Mouse (Mus musculus) macrophage (primary cell): ENCODE measurements around the gene B3galnt1. TPM values are rescaled to one million over a fixed set of nuclear protein-coding genes. Genes with fewer than 3 reads are reported as not detected.
"Not testable (repeated sequence)": the region's sequence is repeated elsewhere in the genome, so short reads cannot be mapped to it uniquely, and the experiment has no call there.

Experiments used
- H3K27ac ChIP-seq: fragments of 350-480 bp; formaldehyde crosslinking; 2 replicates; pipeline ENCODE4 v1.9.0; 2021
- H3K36me3 ChIP-seq: fragments of 350-480 bp; formaldehyde crosslinking; 2 replicates; pipeline ENCODE4 v1.9.0; 2021; ENCODE audit errors: inconsistent target
- H3K4me3 ChIP-seq: fragments of 350-480 bp; formaldehyde crosslinking; 2 replicates; pipeline ENCODE4 v1.9.0; 2021; ENCODE audit errors: inconsistent target
- H3K79me2 ChIP-seq: fragments of 350-480 bp; formaldehyde crosslinking; 2 replicates; pipeline ENCODE4 v1.9.0; 2021; ENCODE audit errors: inconsistent target
- WGBS: methylation state at CpG from one replicate; pipeline ENCODE4 v1.1.7; 2026; ENCODE audit warnings: inconsistent platforms; ENCODE audit not compliant: missing documents; 5-methylcytosine and 5-hydroxymethylcytosine counted together
- polyA plus RNA-seq: library from polyadenylated mRNA; stranded (reverse); fragments of 250-400 nt; gene quantifications from 3 replicates; pipeline ENCODE4 v1.2.4, GENCODE M21; 2018; ENCODE audit warnings: inconsistent platforms

The B3galnt1 gene
- polyA plus RNA-seq, 1 experiment from 2014 or later, result 50.0 TPM

GRCm38 (mm10) chr3:69594071-69594470, 4.7 kb downstream of the B3galnt1 start:
- Histone ChIP-seq H3K79me2 (peaks cover 82% of the 10 kb centered on the region), H3K27ac (no peak overlapping the region), H3K36me3 (no peaks in the 10 kb centered on the region; the same call in 1 of the 2 replicates), H3K4me3 (no peak overlapping the region)
- 94% methylated on average over 9 of the region's 9 CpGs for WGBS

DNA sequence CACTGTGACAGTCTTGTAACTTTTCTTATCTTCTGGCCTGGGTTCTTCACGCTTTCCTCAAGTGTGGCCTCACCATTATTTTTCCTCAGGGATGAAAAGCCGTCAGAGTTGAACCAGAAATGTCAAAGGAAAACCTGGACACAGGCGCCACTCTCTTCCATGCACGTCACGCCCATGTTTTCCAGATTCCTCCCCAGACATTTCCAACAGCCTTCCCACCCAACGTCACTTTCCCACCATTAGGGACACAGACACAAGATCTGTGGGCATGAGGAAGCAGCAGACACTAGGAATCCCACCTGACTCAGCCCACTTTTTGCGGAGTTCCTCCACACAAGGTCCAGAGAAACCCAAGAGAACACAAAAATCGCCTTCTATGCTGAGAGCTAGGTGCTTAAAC, 5.3 kb downstream of the B3galnt1 start:
- no peaks in the 10 kb centered on the region; the same call in 1 of the 2 replicates for H3K36me3 ChIP-seq
- no peak overlapping the region for H3K27ac ChIP-seq
- 94% methylated on average over 8 of the region's 8 CpGs for WGBS
- H3K4me3 ChIP-seq, result no peak overlapping the region
- H3K79me2 ChIP-seq, result peaks cover 82% of the 10 kb centered on the region

DNA sequence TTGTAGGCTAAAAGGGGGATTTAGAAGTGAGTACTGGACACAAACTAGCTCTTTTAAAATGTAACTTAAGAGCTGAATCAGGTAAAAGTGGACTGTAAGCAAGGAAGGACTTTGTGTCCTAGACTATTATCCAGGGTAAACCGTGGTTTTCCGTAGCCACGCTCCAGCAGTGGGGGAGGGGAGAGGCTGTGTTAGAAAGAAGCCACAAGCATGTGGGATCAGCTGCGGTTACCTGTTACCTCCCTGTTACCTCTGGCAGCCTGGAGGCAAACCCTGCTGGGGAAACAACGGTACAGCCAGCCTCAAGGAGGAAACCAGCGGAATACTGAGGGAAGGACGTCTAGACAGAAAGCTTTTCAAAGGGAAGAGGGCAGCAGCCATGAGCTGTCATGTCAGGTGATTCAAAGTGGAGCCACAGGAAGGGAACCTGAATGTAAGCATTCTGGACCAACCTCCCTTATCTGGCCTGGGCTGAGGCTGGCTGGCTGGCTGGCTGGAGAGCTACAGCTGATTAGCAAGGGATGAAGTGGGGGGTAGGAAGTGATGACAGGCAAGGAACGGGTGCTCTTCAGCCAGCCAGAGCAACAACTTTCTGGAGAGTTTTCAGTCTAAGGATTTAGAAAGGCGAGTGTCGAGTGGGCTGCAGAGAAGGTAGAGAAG, 10.5 kb downstream of the B3galnt1 start:
- no peaks in the 10 kb centered on the region; the same call in 1 of the 2 replicates for H3K36me3 ChIP-seq
- 65% methylated on average over 10 of the region's 10 CpGs for WGBS
- H3K4me3 ChIP-seq, result no peak overlapping the region
- H3K79me2 ChIP-seq, result peaks cover 40% of the 10 kb centered on the region; the same call in 1 of the 2 replicates
- H3K27ac ChIP-seq, result no peak overlapping the region

- no peak overlapping the region for H3K27ac ChIP-seq
- peaks cover 7% of the 10 kb centered on the region; the same call in 1 of the 2 replicates for H3K79me2 ChIP-seq
- H3K4me3 ChIP-seq, result no peak overlapping the region
- 100% methylated on average over 1 of the region's 1 CpGs for WGBS
- no peaks in the 10 kb centered on the region; the same call in 1 of the 2 replicates for H3K36me3 ChIP-seq
Measured at GRCm38 (mm10) chr3:69583798-69584197, 15.0 kb downstream of the B3galnt1 start.

DNA sequence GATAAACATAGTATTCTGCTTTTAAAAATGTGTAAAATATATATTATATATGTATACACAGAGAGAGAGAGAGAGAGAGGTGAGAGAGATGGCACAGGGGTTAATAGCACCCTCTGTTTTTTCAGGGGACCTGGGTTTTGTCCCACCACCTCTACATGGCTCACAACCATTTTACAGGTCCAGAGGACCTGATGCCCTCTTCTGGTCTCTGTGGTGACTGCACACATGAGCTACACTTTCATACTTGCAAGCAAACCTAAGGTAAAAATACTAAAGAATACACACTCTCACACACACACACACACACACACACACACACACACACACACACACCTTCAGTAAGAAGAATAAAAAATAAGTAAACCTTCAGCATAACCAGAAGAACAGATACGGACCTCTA, 20.0 kb downstream of the B3galnt1 start:
- Histone ChIP-seq H3K36me3 (peaks cover 19% of the 10 kb centered on the region; the same call in 1 of the 2 replicates), H3K4me3 (no peak overlapping the region), H3K79me2 (no peaks in the 10 kb centered on the region), H3K27ac (no peak overlapping the region)
- 80% methylated on average over 1 of the region's 1 CpGs for WGBS

DNA sequence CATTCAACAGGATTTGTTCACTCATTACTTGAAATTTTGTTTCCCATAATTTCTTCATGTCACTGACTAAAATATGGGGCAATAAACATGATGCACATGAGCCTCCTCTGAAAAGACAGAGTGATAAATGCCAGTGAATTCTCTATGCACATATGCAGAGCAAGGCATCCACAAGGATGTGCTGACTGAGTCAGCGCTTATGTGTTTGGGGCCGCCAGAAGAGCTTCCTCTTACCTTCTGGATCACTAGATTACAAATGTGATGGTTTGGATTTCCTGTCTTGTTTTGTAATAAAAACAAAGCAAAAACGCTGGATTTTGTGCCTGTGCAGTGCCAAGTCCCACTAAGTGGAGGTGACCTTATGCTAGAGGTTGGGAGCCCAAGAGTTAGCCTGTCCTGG, 22.0 kb downstream of the B3galnt1 start:
- no peak overlapping the region for H3K4me3 ChIP-seq
- no peaks in the 10 kb centered on the region for H3K79me2 ChIP-seq
- H3K36me3 ChIP-seq, result peaks cover 19% of the 10 kb centered on the region; the same call in 1 of the 2 replicates
- H3K27ac ChIP-seq, result no peak overlapping the region
- WGBS, result 27% methylated on average over 3 of the region's 3 CpGs

DNA sequence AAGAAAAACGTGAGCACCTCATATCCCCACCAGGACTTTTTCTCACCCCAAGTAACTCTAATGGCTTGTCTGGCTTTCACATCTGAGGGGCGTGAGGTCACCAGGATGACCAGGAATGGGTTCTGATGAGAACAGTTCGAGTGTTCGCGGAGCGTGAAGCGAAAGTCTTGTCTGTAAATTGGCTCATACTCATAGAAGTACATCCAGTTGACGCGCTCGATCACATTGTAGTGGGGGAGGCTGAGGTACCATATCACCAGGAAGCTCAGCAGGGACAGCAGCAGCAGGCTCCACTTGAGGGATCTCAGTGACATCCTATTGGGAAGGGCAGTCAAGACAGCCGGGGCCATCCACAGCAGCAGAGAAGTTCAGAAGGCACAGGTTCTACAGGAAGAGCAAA, 23.2 kb downstream of the B3galnt1 start:
- 86% methylated on average over 11 of the region's 11 CpGs for WGBS
- H3K36me3 ChIP-seq, result peaks cover 19% of the 10 kb centered on the region; the same call in 1 of the 2 replicates
- H3K4me3 ChIP-seq, result no peak overlapping the region
- no peaks in the 10 kb centered on the region for H3K79me2 ChIP-seq
- H3K27ac ChIP-seq, result no peak overlapping the region

GRCm38 (mm10) chr3:69572561-69572960, 26.2 kb downstream of the B3galnt1 start:
- 92% methylated on average over 5 of the region's 5 CpGs for WGBS
- Histone ChIP-seq H3K36me3 (peaks cover 14% of the 10 kb centered on the region; the same call in 1 of the 2 replicates), H3K27ac (no peak overlapping the region), H3K79me2 (no peaks in the 10 kb centered on the region), H3K4me3 (no peak overlapping the region)

DNA sequence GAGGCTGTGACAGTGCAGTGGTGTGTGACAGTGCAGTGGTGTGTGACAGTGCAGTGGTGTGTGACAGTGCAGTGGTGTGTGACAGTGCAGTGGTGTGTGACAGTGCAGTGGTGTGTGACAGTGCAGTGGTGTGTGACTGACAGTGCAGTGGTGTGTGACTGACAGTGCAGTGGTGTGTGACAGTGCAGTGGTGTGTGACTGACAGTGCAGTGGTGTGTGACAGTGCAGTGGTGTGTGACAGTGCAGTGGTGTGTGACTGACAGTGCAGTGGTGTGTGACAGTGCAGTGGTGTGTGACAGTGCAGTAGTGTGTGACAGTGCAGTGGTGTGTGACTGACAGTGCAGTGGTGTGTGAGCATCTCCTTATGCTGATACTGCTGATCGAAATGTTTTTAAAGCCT, 33.2 kb downstream of the B3galnt1 start:
- WGBS, result 92% methylated on average over 1 of the region's 1 CpGs
- not testable (repeated sequence) for H3K4me3 ChIP-seq, H3K36me3 ChIP-seq, H3K79me2 ChIP-seq, H3K27ac ChIP-seq

GRCm38 (mm10) chr3:69563406-69563805, 35.4 kb downstream of the B3galnt1 start:
- Histone ChIP-seq H3K27ac (no peak overlapping the region), H3K79me2 (no peaks in the 10 kb centered on the region), H3K36me3 (no peaks in the 10 kb centered on the region), H3K4me3 (no peak overlapping the region)
- 84% methylated on average over 6 of the region's 6 CpGs for WGBS

GRCm38 (mm10) chr3:69561686-69562085, 37.1 kb downstream of the B3galnt1 start:
- H3K4me3 ChIP-seq, result no peak overlapping the region
- no peak overlapping the region for H3K27ac ChIP-seq
- H3K36me3 ChIP-seq, result no peaks in the 10 kb centered on the region
- no peaks in the 10 kb centered on the region for H3K79me2 ChIP-seq
- 95% methylated on average over 5 of the region's 5 CpGs for WGBS

DNA sequence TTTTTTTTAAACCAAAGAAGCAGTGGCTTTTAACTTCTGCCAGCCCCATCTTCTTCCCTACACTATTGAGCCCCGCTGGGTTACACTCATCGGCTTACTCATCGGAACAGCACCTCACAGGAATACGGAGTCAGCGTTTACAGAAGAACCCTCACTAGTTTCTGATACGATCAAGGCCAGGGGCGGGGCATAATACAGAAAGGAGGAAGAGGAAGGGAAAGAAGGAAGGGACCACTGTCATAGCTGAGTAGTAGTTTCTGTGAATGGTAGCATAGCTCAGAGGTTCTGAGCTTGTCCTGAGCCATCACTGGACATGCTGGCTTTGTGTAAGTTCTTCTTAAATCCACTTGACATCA, 38.8 kb downstream of the B3galnt1 start:
- H3K4me3 ChIP-seq, result no peak overlapping the region
- 6% methylated on average over 7 of the region's 7 CpGs for WGBS

DNA sequence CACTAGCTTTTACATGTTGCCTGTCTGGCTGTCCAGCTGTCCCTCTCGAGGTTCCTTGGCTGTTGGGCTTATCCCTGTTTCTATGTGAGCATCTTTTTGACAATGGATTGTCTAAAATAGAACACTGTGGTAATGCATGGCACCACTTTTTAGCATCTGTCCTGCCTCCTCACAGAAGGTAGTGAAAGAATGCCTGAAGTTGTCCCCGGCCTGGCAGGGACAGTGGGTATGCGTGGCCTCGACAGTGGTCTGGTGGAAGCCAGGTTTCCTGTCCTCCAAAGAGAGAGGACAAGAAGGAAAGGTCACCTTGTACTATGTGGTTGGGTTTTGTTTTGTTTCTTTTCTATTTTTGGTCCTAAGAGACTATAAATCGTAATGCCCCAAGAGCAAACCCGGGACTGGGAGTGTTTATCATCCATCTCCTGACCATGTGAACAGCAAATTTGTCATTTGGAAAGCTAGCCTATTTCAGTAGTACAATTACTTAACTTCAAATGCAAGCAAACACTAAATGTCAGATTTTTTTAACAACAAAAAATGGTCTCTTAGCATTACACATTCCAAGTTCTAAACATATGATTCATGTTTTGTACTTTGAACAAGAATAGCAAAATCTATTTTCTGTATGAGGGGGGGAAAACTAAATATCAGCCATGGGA, 39.3 kb downstream of the B3galnt1 start:
- H3K4me3 ChIP-seq, result no peak overlapping the region
- 0 out of 2 replicates have a peak overlapping the region, but pooled peaks have one; percentile 12 for H3K27ac ChIP-seq
- no peaks in the 10 kb centered on the region for H3K79me2 ChIP-seq
- H3K36me3 ChIP-seq, result no peaks in the 10 kb centered on the region
- WGBS, result 59% methylated on average over 6 of the region's 6 CpGs

More for the DNA sequence above, 38.8 kb downstream of the B3galnt1 start:
- no peaks in the 10 kb centered on the region for H3K36me3 ChIP-seq
- H3K27ac ChIP-seq, result 0 out of 2 replicates have a peak overlapping the region, but pooled peaks have one; percentile 12
- H3K79me2 ChIP-seq, result no peaks in the 10 kb centered on the region

DNA sequence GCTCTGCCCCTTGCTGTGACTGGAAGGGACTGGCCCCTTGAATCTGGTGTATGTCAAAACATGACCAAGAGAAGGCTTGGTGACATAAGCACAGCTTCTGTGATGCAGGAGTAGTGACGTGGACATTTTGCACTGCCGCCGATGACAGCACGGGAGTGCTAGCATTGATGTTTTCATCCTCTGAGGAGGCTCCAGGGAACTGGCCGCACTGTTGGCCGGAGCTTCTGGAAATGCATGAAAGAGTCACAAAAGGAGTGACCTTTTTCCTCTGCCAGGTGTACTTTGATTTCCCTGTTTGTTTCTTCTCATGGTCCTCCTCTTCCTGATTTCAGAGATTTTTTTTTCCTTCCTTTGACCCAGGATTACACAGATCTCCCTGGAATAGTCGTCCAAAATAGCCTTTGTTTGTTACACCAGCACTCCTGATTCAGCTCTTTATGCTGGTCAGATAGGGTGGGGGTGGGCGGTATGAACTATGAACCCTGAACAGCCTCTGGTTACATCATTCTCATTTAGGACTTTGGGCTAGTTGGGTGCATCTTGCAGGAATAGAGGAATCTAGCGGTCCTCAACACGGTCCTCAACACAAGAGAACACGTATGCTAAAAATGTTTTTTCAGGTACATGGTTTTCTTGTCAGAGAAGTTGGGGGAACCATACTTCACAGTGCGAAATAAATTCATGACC, 42.5 kb downstream of the B3galnt1 start:
- WGBS, result 94% methylated on average over 12 of the region's 12 CpGs
- Histone ChIP-seq H3K27ac (no peak overlapping the region), H3K79me2 (no peaks in the 10 kb centered on the region), H3K36me3 (no peaks in the 10 kb centered on the region), H3K4me3 (no peak overlapping the region)

DNA sequence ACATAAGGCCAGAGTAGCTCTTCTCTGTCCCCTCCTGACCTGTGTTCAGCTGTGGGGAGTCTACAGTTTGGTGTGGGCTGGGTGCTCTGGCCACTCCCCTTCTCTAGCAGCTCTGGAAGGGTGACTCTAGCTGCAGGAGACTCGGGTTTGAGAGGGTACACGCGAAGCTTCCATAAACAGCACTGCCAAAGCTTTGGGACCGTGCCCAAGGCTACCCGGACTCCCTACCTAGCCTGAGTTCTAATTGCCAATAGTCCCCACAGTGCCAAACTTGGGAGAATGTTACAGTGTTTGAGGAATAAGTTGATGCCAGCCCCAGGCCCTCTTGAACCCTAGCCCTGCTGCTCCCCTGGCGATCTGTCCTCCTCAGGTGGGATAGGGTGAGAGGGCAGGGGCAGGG, 43.2 kb downstream of the B3galnt1 start:
- Histone ChIP-seq H3K27ac (no peak overlapping the region), H3K36me3 (no peaks in the 10 kb centered on the region), H3K4me3 (no peak overlapping the region), H3K79me2 (no peaks in the 10 kb centered on the region)
- WGBS, result 89% methylated on average over 6 of the region's 6 CpGs
